Mouse (Mus musculus) heart, postnatal 4 days (tissue): Measurements from ENCODE around the gene Acot11. TPM values are rescaled to one million over a fixed set of nuclear protein-coding genes. Genes with fewer than 3 reads are reported as not detected.
A peak's percentile ranks its signal among the peaks of the same experiment; 100 is the strongest.

Experiments
- DNase-seq: peaks from one replicate; pipeline ENCODE4 v3.0.0; 2021
- total RNA-seq, 2 experiments: library from RNA; stranded (reverse); gene quantifications; 2 replicates each; pipeline ENCODE4 v1.2.3; 2021

Acot11 gene
- 10 to 100 TPM; 12.7 to 13.7 TPM for total RNA-seq

- peak; percentile 76 for DNase-seq
These were observed at the start of gene Acot11 for GRCm38 (mm10) chr4:106804910-106805274. Gene Acot11, minus strand, starts transcription at chr4:106804998.

GRCm38 (mm10) chr4:106848290-106849092, 43.7 kb upstream of the Acot11 start:
- peak; percentile 57 for DNase-seq

- peak; percentile 77 for DNase-seq
These were observed 42.9 kb upstream of the Acot11 start for GRCm38 (mm10) chr4:106847591-106848289.

- DNase-seq = no peak
These were observed 37.8 kb upstream of the Acot11 start for GRCm38 (mm10) chr4:106842561-106842960.

GRCm38 (mm10) chr4:106841856-106842255, 37.1 kb upstream of the Acot11 start:
- DNase-seq = no peak

- DNase-seq = no peak
These were observed 36.5 kb upstream of the Acot11 start for GRCm38 (mm10) chr4:106841303-106841702.

GRCm38 (mm10) chr4:106840651-106841145, 35.9 kb upstream of the Acot11 start:
- DNase-seq = no peak

GRCm38 (mm10) chr4:106839964-106840611, 35.3 kb upstream of the Acot11 start:
- DNase-seq = peak; percentile 95

GRCm38 (mm10) chr4:106839254-106839834, 34.5 kb upstream of the Acot11 start:
- DNase-seq = peak; percentile 51

- peak; percentile 100 for DNase-seq
These were observed 33.9 kb upstream of the Acot11 start for GRCm38 (mm10) chr4:106838548-106839253.

GRCm38 (mm10) chr4:106837964-106838363, 33.2 kb upstream of the Acot11 start:
- peak; percentile 83 for DNase-seq

GRCm38 (mm10) chr4:106837425-106837824, 32.6 kb upstream of the Acot11 start:
- DNase-seq = no peak

- no peak for DNase-seq
These were observed 25.8 kb upstream of the Acot11 start for GRCm38 (mm10) chr4:106830545-106831112.

- DNase-seq = peak; percentile 80
These were observed 23.1 kb upstream of the Acot11 start for GRCm38 (mm10) chr4:106827738-106828361.

GRCm38 (mm10) chr4:106825229-106825628, 20.4 kb upstream of the Acot11 start:
- no peak for DNase-seq

- no peak for DNase-seq
These were observed 14.6 kb upstream of the Acot11 start for GRCm38 (mm10) chr4:106819404-106819803.

GRCm38 (mm10) chr4:106818332-106818731, 13.5 kb upstream of the Acot11 start:
- no peak for DNase-seq

GRCm38 (mm10) chr4:106817017-106817416, 12.2 kb upstream of the Acot11 start:
- DNase-seq = no peak

- DNase-seq = no peak
These were observed 10.9 kb upstream of the Acot11 start for GRCm38 (mm10) chr4:106815396-106816324.

GRCm38 (mm10) chr4:106811162-106811561, 6.4 kb upstream of the Acot11 start:
- no peak for DNase-seq
